Mouse (Mus musculus): Measurements from ENCODE around the gene Sgcb. TPM values are rescaled to one million over a fixed set of nuclear protein-coding genes. Genes with fewer than 3 reads are reported as not detected.

The Sgcb gene
- 10 to 100 TPM; 22.3 to 30.1 TPM for total RNA-seq (2021)
- long read RNA-seq, experiment 1, transcript Sgcb-201 (6 exons, 3,786 nt), result major isoform, 42 of 60 reads
- long read RNA-seq, experiment 1, partial matches to known transcripts, result 15 of 60 reads
- long read RNA-seq, experiment 1, other reads (novel, unspliced or antisense), result 3 of 60 reads
- long read RNA-seq, experiment 2, transcript Sgcb-201 (6 exons, 3,786 nt), result major isoform, 25 of 35 reads
- long read RNA-seq, experiment 2, partial matches to known transcripts, result 2 of 35 reads
- long read RNA-seq, experiment 2, other reads (novel, unspliced or antisense), result 8 of 35 reads

GRCm38 (mm10) chr5:73647261-73647900 lies at the start of gene Sgcb:
TSS of gene Sgcb (minus strand) at chr5:73647790.
- DNase-seq, result peak; percentile 92

DNA sequence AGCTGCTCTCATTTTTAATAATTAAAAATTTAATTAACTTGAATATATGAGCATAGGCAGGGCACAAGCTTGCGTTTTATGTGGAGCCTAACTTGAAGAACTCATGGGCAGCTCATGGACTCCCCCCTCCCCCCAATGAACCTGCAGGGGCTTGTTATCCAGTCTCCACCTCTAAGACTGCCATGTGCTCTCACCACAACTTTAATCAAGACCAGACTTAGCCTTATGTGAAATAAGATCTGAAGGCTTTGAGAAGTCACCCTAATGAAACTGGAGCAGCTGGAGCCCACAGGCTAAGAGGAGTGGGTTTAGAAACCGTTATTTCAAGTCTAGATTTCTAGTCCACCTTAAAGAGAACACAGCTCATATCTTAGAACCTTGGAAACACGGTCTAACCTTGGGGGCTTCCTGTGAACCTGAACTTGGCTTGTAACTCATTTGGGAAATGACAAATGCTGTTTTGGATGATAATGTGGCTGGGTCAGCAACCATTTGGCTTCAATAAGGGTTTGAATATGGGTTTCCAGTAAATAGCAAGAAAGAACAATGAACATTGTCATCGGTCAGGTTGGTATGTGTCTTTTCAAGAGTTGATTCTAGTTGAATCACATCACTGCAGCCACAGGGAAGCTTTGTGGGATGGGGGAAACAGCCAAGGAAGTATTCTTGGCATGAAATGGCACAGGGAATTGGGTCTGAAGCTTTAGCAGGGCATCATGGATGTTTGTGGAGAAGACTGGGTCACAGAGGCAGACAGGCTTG lies 46.8 kb upstream of the Sgcb start:
- DNase-seq, result no peak

GRCm38 (mm10) chr5:73693778-73694177 lies 46.2 kb upstream of the Sgcb start:
- no peak for DNase-seq

DNA sequence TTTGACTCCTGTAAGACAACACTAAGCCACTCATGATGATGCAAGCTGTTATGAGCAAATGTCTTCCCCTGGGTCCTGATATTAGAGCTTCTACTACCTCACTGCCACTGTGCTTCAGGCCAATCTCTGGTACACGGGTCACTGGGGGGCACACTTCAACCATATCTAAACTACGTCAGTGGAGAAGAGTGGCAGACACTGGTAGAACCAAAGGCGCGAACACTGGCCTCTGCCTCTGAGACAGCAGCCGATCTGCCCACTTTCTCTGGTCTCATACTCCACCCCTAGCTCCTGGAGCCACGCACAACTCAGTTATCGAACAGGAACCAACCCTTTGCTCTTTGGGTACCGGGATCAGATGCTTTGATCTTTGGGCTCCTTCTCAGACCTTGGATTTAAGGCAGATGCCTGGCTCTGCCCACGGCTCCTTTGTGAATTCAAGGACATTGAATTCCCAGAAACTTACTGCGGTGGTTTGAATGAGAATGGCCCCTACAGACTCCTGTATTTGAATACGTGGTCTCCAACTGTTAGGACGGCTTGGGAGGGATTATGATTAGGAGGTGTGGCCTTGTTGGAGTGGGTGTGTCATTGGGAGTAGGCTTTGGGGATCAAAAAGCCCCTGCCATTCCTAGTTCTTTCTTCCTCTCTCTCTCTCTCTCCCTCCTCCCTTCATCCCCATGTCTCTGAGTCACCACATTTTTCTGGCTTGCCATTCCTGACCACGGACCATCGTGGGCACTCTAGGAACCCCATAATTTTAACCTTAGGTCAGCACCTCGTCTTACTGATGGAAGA lies 44.3 kb upstream of the Sgcb start:
- no peak for DNase-seq

DNA sequence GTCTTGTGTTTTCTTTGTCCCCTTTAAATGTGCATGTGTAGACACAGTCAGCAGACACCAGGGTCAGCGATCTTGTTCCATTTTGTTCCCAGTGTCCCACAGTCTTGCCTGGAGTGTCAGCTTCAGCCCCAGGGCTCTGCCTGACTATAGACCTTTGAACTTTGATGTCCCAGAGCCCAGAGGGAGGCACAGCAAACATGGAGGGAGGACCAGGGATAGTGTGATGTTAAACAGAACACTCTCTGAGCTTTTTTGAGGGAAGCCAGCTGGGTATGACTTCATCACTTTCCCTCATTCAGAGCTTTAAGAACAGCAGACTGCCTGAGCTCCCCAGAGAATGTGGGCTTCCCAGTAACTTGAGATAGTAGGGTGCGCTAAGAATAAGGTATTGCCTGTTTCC lies 42.6 kb upstream of the Sgcb start:
- no peak for DNase-seq

GRCm38 (mm10) chr5:73688576-73688975 lies 41.0 kb upstream of the Sgcb start:
- DNase-seq, result no peak

DNA sequence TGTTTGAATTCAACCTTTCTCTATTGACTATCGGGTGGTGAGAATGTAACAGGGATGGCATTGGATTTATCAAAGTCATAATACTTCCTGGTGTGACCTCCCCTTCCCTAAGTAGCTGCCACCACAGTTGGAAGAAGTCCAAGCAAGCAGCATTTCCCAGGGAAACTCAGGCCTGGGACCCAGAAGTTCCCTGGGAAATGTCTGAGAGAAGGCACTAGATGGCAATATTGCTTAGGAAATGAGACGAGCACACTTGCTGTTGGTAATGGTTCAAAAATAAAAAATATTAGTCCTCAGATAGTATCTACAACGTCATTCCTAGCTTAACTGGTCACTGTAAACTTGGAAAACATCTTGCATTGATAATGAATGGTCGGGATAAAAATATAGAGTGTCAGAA lies 38.6 kb upstream of the Sgcb start:
- DNase-seq, result peak; percentile 25

GRCm38 (mm10) chr5:73683706-73684409 lies 36.3 kb upstream of the Sgcb start:
- DNase-seq, result no peak

GRCm38 (mm10) chr5:73683221-73683620 lies 35.6 kb upstream of the Sgcb start:
- DNase-seq, result no peak

GRCm38 (mm10) chr5:73676626-73677025 lies 29.0 kb upstream of the Sgcb start:
- DNase-seq, result no peak

- no peak for DNase-seq
These were observed 28.0 kb upstream of the Sgcb start for GRCm38 (mm10) chr5:73675604-73676003.

DNA sequence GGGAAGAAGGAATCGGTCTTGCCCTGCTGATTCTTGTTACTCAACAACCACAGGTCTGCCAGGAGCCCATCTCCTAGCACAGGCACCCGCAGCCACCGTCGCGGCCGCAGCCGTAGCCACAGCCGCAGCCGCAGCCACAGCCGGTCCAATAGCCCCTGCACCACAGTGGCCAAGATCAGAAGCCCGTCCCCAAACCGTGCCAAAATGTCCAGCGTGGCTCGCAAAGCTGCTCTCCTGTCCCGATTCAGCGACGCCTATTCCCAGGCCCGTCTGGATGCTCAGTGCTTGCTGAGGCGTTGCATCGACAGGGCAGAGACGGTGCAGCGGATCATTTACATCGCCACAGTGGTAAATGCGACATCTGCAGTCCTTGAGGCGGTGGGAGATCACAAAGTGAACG lies 21.8 kb upstream of the Sgcb start:
- no peak for DNase-seq

- DNase-seq, result no peak
These were observed 20.3 kb upstream of the Sgcb start for GRCm38 (mm10) chr5:73667877-73668276.

- DNase-seq, result no peak
These were observed 19.1 kb upstream of the Sgcb start for GRCm38 (mm10) chr5:73666695-73667094.

- no peak for DNase-seq
These were observed 4.2 kb upstream of the Sgcb start for GRCm38 (mm10) chr5:73651855-73652201.

DNA sequence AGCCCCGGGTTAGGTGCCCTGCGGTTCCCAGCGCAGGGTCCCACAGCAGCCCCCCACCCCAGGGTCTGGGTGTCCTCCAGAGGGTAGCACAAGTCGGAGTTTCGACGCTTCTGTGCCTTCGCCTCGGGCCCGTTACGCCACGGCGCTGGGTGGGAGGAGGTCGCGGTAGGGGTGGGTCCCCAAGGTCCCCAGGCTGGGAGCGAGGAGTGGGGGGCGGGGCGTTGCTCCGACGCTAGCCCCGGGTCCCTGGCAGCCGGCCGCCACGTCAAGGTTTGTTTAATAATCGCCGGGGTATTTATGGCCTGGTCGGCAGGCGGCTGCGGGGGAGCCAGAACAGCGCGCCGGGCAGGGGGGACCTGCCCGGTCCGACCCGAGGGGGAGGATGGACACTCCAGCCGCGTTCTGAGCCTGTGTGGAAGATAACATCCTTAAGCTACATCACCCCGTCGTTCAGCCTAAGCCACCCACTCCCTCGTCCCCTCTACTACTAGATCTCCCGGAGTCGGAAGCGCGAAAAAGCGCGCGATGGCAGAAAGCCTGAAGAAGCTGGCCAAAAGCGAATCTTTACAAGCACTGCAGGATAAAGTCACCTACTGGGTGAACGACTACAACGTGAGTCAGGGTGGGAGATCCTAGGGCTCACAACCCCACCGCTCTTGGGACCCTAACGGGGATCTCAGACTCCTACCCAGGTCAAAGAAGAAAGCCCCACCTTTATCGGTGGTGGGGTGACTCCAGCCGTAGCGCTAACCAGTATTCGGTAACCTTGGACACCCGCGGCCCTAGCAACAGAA lies 3.7 kb upstream of the Sgcb start, which contains the start of gene Spata18:
Gene Spata18, plus strand, starts transcription at position 319 of the 794 bp plus-strand sequence.
- peak; percentile 37 for DNase-seq

GRCm38 (mm10) chr5:73650365-73650964 lies 2.9 kb upstream of the Sgcb start:
- DNase-seq, result no peak

DNA sequence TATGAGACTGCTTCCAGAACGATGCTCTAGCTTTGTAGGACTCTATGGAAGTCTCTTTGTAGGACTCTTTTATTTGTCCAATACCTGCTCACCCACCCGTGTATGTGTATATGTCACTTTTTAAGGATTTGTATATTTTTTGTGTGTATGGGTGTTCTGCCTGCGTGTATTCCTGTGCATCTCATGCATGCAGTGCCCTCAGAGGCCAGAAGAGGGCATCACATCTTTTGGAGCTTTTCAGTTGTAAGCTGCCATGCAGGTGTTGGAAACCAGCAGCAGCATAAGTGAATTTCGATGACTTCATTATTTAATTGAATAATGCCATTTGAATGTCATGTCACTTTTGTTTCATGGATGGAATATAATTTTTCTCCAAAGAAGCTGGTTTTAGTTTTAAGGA lies 5.5 kb downstream of the Sgcb start:
- DNase-seq, result peak; percentile 45

GRCm38 (mm10) chr5:73641058-73641457 lies 6.5 kb downstream of the Sgcb start:
- no peak for DNase-seq

DNA sequence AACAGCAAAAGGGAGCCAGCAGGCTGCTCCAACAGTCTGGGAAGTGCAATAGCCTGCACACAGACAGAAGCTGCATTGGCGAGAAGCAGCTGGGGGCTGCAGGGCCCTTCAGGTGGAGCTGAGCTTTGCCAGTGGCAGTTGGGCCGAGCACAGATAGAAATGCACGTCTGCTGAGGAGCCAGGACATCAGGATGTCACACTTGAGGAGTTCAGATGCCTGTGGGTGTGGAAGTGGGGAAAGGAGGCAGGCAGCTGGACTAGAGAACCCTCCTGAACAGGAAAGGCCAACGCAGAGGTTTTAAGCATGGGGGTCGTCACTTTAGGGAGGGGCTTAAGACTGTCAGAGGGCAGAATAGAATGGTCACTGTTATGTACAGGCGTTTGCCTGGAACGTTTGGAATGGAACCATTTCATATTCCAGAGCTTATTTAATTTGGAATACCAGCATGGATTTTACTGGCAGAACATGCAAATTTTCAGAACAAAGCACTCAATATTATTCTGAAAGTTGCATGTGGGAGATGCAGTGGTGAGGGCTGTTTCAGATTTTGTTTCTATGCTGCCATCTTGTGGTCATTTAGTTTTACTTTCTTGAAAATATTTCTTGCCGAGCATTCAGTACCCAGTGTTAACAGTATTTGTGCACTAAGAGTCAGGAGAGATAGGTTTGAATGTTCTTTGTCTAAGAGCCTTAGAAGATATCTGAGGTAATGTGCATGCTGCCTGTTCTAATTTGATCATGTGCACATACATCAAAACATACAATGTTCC lies 10.1 kb downstream of the Sgcb start:
- no peak for DNase-seq

Data from adrenal gland, postnatal 10 days (tissue).